Mouse (Mus musculus): ENCODE results near the gene Ppp1r35. TPM values are rescaled to one million over a fixed set of nuclear protein-coding genes. Genes with fewer than 3 reads are reported as not detected.

Gene Ppp1r35
- polyA plus RNA-seq, 1 experiment from 2014 or later = 14.8 TPM

DNA sequence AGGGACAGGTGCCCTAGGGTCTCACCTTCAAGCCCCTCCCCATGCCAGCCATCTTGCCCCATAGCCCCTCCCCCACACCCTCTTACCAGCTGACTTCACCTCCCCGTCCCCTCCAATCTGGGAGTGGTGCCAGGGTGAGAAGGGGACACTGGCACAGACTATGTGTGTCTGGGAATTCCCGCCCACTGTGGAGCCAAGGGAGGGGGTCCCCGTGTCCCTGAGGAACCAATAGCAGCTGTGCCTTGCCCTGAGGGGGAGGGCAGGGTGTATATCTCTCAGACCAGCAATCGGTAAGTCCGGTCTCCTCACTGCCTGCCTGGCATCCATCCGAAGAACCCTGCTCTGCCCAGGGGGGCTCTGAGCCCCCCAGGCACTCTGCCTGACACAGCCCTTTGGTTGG is 20.8 kb upstream of the Ppp1r35 start:
- peaks cover 30% of the 10 kb centered on the region for H3K36me3 ChIP-seq (ENCODE audit: control insufficient read depth, insufficient read depth)
- H3K4me2 ChIP-seq (ENCODE audit: low read depth, low read length) = no peak overlapping the region
- H3K9ac ChIP-seq (ENCODE audit: low read depth, low read length) = no peak overlapping the region
- no peaks in the 10 kb centered on the region for H3K9me3 ChIP-seq (replicated peaks; ENCODE audit: control insufficient read depth, low read length)
- H3K27me3 ChIP-seq (ENCODE audit: control insufficient read depth, insufficient read depth, low read depth, low read length) = no peaks in the 10 kb centered on the region
- H3K4me1 ChIP-seq (ENCODE audit: control insufficient read depth, low read depth, low read length) = no peaks in the 10 kb centered on the region; the same call in 1 of the 2 replicates
- WGBS (ENCODE audit: insufficient replicate concordance) = 78% methylated on average over 6 of the region's 6 CpGs
- no peak overlapping the region for H3K4me3 ChIP-seq (ENCODE audit: low read depth, low read length)
- ATAC-seq (ENCODE audit: low read depth) = no peak
- no peak overlapping the region for H3K27ac ChIP-seq (ENCODE audit: low read length)

DNA sequence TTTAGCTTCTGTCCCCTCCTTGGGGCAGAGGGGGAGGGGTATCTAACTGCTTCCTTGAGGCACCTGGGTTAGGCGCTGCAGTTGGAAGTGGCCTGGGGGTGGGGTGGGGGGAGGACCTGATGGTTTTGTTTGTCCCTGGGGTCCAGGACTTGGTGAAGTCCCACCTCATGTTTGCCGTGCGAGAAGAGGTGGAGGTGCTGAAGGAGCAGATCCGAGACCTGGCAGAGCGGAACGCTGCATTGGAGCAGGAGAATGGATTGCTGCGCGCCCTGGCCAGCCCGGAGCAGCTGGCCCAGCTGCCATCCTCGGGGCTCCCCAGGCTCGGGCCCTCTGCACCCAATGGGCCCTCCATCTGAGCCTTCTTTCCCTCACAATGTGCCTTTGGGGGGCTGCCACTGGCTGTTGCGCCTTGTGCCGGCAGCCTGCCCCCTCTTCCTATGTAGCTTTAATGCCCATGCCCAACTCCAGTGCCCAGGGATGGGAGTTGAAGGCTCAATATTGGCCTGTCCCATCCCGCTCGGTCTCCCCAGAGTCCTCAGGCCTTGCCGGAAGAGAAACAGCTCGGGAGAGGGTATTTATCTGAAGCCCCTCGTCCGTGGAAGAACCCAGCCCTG is 19.6 kb upstream of the Ppp1r35 start:
- no peak for ATAC-seq (ENCODE audit: low read depth)
- 88% methylated on average over 19 of the region's 19 CpGs for WGBS (ENCODE audit: insufficient replicate concordance)
- peaks cover 27% of the 10 kb centered on the region for H3K36me3 ChIP-seq (ENCODE audit: control insufficient read depth, insufficient read depth)

DNA sequence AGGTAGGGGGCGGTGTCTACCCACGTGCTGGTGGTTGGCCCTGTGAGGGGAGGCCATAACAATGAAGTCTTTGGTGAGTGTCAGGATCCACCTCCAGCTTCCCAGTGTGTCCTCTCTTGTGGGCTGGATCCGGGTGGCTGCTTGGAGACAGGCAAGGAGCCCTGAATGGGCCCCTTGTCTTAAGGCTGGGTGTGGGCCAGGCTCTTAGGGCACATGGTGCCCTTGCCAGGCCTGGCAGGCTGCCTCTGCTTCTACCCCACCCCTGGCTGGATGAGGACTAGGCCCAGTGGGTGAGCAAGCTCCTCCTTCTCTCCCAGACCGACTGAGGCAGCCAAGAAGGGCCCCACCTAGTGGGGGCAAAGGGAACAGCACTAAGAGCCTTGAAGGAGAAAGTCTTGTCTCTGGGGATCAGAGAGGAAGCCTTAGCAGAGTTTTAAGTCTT is 18.7 kb upstream of the Ppp1r35 start:
- H3K4me3 ChIP-seq (ENCODE audit: low read depth, low read length) = no peak overlapping the region
- no peaks in the 10 kb centered on the region for H3K9me3 ChIP-seq (replicated peaks; ENCODE audit: control insufficient read depth, low read length)
- peaks cover 24% of the 10 kb centered on the region for H3K36me3 ChIP-seq (ENCODE audit: control insufficient read depth, insufficient read depth)
- 51% methylated on average over 4 of the region's 4 CpGs for WGBS (ENCODE audit: insufficient replicate concordance)
- H3K27ac ChIP-seq (ENCODE audit: low read length) = no peak overlapping the region
- H3K9ac ChIP-seq (ENCODE audit: low read depth, low read length) = no peak overlapping the region
- no peaks in the 10 kb centered on the region; the same call in 1 of the 2 replicates for H3K4me1 ChIP-seq (ENCODE audit: control insufficient read depth, low read depth, low read length)
- peak; percentile 68 for ATAC-seq (ENCODE audit: low read depth)
- H3K27me3 ChIP-seq (ENCODE audit: control insufficient read depth, insufficient read depth, low read depth, low read length) = no peaks in the 10 kb centered on the region
- no peak overlapping the region for H3K4me2 ChIP-seq (ENCODE audit: low read depth, low read length)

More for the DNA sequence above, 19.6 kb upstream of the Ppp1r35 start:
- H3K4me2 ChIP-seq (ENCODE audit: low read depth, low read length) = no peak overlapping the region
- H3K4me3 ChIP-seq (ENCODE audit: low read depth, low read length) = no peak overlapping the region
- no peaks in the 10 kb centered on the region for H3K27me3 ChIP-seq (ENCODE audit: control insufficient read depth, insufficient read depth, low read depth, low read length)
- H3K9ac ChIP-seq (ENCODE audit: low read depth, low read length) = no peak overlapping the region
- H3K27ac ChIP-seq (ENCODE audit: low read length) = no peak overlapping the region
- H3K9me3 ChIP-seq (replicated peaks; ENCODE audit: control insufficient read depth, low read length) = no peaks in the 10 kb centered on the region
- no peaks in the 10 kb centered on the region; the same call in 1 of the 2 replicates for H3K4me1 ChIP-seq (ENCODE audit: control insufficient read depth, low read depth, low read length)

DNA sequence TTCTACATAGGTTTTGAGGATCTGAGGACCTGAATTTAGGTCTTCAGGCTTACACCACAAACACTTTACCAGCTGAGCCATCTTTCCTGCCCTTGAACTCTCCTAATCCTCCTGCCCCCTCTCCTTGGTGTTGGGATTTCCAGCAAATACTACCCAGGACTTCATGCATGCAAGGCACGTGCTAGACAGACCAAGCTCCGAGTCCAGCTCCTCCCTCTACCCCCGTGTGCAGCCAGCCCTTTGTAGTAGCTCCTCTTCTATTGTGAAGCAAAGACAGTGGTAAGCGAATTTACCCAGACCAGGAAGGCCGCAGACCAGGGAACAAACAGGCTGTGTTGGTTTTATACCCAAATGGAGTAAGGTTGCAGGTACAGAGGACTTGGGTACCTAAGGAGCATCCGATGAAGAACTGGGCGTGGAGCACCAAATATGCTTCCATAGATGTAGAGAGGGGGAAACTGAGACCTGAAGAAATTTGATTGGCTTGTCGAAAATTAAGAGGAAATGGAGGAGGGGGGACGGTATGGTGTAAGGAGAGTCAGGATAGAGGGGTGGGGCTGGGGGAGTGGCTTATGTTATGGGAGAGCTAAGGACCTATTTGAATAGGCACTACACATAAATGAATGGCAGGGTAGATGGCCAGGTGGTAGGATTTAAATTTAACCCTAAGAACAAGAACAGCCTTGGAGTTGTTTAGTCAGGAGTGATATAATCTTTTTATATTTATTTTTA is 13.9 kb upstream of the Ppp1r35 start:
- H3K4me3 ChIP-seq (ENCODE audit: low read depth, low read length) = no peak overlapping the region
- H3K4me1 ChIP-seq (ENCODE audit: control insufficient read depth, low read depth, low read length) = no peaks in the 10 kb centered on the region; the same call in 1 of the 2 replicates
- ATAC-seq (ENCODE audit: low read depth) = no peak
- peaks cover 2% of the 10 kb centered on the region; the same call in 1 of the 2 replicates for H3K9me3 ChIP-seq (replicated peaks; ENCODE audit: control insufficient read depth, low read length)
- WGBS (ENCODE audit: insufficient replicate concordance) = 59% methylated on average over 9 of the region's 9 CpGs
- H3K36me3 ChIP-seq (ENCODE audit: control insufficient read depth, insufficient read depth) = no peaks in the 10 kb centered on the region
- H3K4me2 ChIP-seq (ENCODE audit: low read depth, low read length) = no peak overlapping the region
- no peak overlapping the region for H3K27ac ChIP-seq (ENCODE audit: low read length)
- no peak overlapping the region for H3K9ac ChIP-seq (ENCODE audit: low read depth, low read length)
- H3K27me3 ChIP-seq (ENCODE audit: control insufficient read depth, insufficient read depth, low read depth, low read length) = no peaks in the 10 kb centered on the region

DNA sequence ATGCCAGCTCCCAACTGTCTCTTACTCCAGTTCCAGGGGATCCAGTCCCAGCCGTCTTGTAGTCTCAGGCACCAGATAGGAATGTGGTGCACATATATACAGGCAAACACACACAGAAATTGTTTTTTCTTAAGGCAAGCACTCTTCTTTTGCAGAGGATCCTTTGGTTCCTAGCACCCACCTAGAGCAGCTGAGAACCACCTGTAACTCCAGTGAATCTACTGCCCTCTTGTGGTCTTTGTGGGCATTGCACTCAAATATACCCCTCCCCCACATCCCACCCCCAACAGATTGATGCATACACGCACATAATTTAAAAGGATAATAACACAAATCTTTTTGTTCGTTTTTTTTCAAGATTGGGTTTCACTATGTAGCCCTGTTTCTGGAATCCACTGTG is 12.4 kb upstream of the Ppp1r35 start:
- Histone ChIP-seq H3K36me3 (ENCODE audit: control insufficient read depth, insufficient read depth) (no peaks in the 10 kb centered on the region), H3K4me1 (ENCODE audit: control insufficient read depth, low read depth, low read length) (no peaks in the 10 kb centered on the region), H3K27me3 (ENCODE audit: control insufficient read depth, insufficient read depth, low read depth, low read length) (no peaks in the 10 kb centered on the region), H3K27ac (ENCODE audit: low read length) (no peak overlapping the region), H3K4me3 (ENCODE audit: low read depth, low read length) (no peak overlapping the region), H3K9ac (ENCODE audit: low read depth, low read length) (no peak overlapping the region), H3K4me2 (ENCODE audit: low read depth, low read length) (no peak overlapping the region), H3K9me3 (replicated peaks; ENCODE audit: control insufficient read depth, low read length) (peaks cover 2% of the 10 kb centered on the region; the same call in 1 of the 2 replicates)
- ATAC-seq (ENCODE audit: low read depth) = no peak
- WGBS (ENCODE audit: insufficient replicate concordance) = 49% methylated on average over 3 of the region's 3 CpGs

DNA sequence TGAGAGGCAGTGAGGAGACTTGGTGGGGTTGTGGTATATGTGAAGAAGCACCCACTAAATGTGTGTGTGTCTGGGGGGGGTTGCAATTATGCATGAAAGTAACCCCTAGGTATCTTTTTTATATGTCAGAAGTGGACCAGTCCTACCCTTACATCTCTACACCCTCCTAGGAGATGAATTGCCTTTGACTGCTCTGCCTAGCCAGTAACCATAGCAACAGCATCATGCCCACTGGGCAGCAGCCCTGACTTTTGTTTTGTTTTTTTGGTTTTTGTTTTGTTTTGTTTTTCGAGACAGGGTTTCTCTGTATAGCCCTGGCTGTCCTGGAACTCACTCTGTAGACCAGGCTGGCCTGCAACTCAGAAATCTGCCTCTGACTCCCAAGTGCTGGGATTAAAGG is 10.2 kb upstream of the Ppp1r35 start:
- ATAC-seq (ENCODE audit: low read depth) = no peak

DNA sequence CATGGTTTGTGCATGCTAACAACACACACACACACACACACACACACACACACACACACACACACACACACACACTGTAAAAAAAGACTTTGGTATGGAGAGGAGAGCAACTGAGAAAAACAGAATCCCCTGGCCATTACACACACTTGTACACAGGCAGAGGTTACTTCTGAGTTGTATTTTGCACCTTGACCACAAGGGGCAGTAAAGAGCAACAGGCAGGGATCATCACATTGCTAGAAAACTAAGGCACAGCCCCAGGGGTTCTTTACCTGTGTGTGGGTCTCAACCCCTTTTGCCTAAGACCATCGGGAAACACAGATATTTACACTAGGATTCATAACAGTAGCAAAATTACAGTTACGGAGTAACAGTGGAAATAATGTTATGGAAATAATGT is 7.9 kb upstream of the Ppp1r35 start:
- WGBS (ENCODE audit: insufficient replicate concordance) = 24% methylated on average over 2 of the region's 2 CpGs
- 0 out of 2 replicates have a peak, but pooled peaks have one; percentile 52 for ATAC-seq (ENCODE audit: low read depth)

More for the DNA sequence above, 10.2 kb upstream of the Ppp1r35 start:
- Histone ChIP-seq H3K27me3 (ENCODE audit: control insufficient read depth, insufficient read depth, low read depth, low read length) (no peaks in the 10 kb centered on the region), H3K9me3 (replicated peaks; ENCODE audit: control insufficient read depth, low read length) (peaks cover 2% of the 10 kb centered on the region; the same call in 1 of the 2 replicates), H3K9ac (ENCODE audit: low read depth, low read length) (no peak overlapping the region), H3K36me3 (ENCODE audit: control insufficient read depth, insufficient read depth) (no peaks in the 10 kb centered on the region), H3K27ac (ENCODE audit: low read length) (no peak overlapping the region), H3K4me2 (ENCODE audit: low read depth, low read length) (no peak overlapping the region), H3K4me1 (ENCODE audit: control insufficient read depth, low read depth, low read length) (peaks cover 4% of the 10 kb centered on the region; the same call in 1 of the 2 replicates), H3K4me3 (ENCODE audit: low read depth, low read length) (no peak overlapping the region)
- WGBS (ENCODE audit: insufficient replicate concordance) = 52% methylated on average over 1 of the region's 1 CpGs

DNA sequence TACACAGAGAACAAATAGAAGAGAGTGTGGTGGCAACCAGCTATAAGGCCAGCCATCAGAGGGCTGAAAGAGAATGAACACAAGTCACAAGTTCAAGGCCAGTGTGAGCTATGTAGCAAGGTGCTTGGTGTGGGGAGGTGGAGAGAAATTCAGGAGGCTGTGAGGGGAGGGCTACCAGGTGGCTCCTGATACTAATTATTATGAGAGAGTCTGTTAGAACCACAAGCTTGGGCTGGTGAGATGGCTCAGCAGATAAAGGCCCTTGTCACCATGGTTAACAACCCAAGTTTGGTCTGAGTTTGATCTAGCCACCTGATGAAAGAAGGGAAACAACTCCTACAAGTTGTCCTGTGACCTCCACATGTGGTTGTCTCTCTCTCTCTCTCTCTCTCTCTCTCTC is 5.9 kb upstream of the Ppp1r35 start:
- Histone ChIP-seq H3K27ac (ENCODE audit: low read length) (no peak overlapping the region), H3K9ac (ENCODE audit: low read depth, low read length) (no peak overlapping the region), H3K27me3 (ENCODE audit: control insufficient read depth, insufficient read depth, low read depth, low read length) (no peaks in the 10 kb centered on the region), H3K4me2 (ENCODE audit: low read depth, low read length) (no peak overlapping the region), H3K4me3 (ENCODE audit: low read depth, low read length) (no peak overlapping the region), H3K4me1 (ENCODE audit: control insufficient read depth, low read depth, low read length) (peaks cover 19% of the 10 kb centered on the region), H3K36me3 (ENCODE audit: control insufficient read depth, insufficient read depth) (no peaks in the 10 kb centered on the region), H3K9me3 (replicated peaks; ENCODE audit: control insufficient read depth, low read length) (no peaks in the 10 kb centered on the region)
- no peak for ATAC-seq (ENCODE audit: low read depth)

More for the DNA sequence above, 7.9 kb upstream of the Ppp1r35 start:
- no peak overlapping the region for H3K9ac ChIP-seq (ENCODE audit: low read depth, low read length)
- H3K4me1 ChIP-seq (ENCODE audit: control insufficient read depth, low read depth, low read length) = peaks cover 4% of the 10 kb centered on the region; the same call in 1 of the 2 replicates
- no peaks in the 10 kb centered on the region for H3K36me3 ChIP-seq (ENCODE audit: control insufficient read depth, insufficient read depth)
- H3K9me3 ChIP-seq (replicated peaks; ENCODE audit: control insufficient read depth, low read length) = peaks cover 2% of the 10 kb centered on the region; the same call in 1 of the 2 replicates
- no peak overlapping the region for H3K4me2 ChIP-seq (ENCODE audit: low read depth, low read length)
- H3K4me3 ChIP-seq (ENCODE audit: low read depth, low read length) = no peak overlapping the region
- no peak overlapping the region for H3K27ac ChIP-seq (ENCODE audit: low read length)
- no peaks in the 10 kb centered on the region for H3K27me3 ChIP-seq (ENCODE audit: control insufficient read depth, insufficient read depth, low read depth, low read length)

Measured in liver, embryonic 16.5 days (tissue).